Mouse (Mus musculus) megakaryocyte, embryonic 14.5 days (primary cell): Measurements from ENCODE around the gene Haus5.

Source experiments
- FLI1 ChIP-seq: IDR thresholded peaks from 2 replicates; pipeline ENCODE4 v1.6.1; 2012; ENCODE audit warnings: low read length, inconsistent platforms, mixed read lengths
- GATA1 ChIP-seq: IDR thresholded peaks from 3 replicates; pipeline ENCODE4 v1.6.1; 2012; ENCODE audit warnings: mixed read lengths, low read length, inconsistent platforms, borderline replicate concordance

- no peak for TF ChIP-seq GATA1
- no peak for TF ChIP-seq FLI1
Measured at GRCm38 (mm10) chr7:30681897-30682296, 17.1 kb upstream of the Haus5 start.
